Mouse (Mus musculus) layer of hippocampus, adult 18-20 months (tissue): Measurements from ENCODE around the gene Mboat2. TPM values are rescaled to one million over a fixed set of nuclear protein-coding genes. Genes with fewer than 3 reads are reported as not detected.

Experiments
- DNase-seq, 2 experiments: peaks; one replicate each; pipeline ENCODE4 v3.0.0; 2022; ENCODE audit warnings: low spot score in 2 of 2
- total RNA-seq, 2 experiments: library from RNA; stranded (reverse); gene quantifications; 2 replicates each; pipeline ENCODE4 v1.2.3; 2021

Mboat2 gene
- total RNA-seq, 2 experiments from 2014 or later = 83.9 to 88.1 TPM

- no peak for DNase-seq
These were observed 113.9 kb downstream of the Mboat2 start for GRCm38 (mm10) chr12:24944597-24944996.

DNA sequence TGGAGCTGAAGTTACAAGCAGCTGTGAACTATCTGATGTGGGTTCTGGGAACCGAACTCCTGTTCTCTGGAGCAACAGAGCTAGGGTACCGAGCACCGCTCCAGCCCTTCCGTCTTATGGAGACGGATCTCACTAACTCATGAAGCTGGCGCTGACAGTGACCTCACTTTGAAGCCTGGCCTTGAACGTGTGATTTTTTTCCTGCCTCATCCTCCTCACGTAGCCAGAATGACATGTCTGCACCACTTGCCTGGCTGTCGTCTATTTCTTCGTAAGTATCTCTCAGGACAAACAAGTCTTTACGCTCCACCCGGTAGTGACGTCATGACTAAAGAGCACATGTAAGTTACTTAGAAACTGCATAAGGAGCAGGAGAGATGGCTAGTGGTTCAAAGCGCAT lies 116.4 kb downstream of the Mboat2 start:
- no peak for DNase-seq

DNA sequence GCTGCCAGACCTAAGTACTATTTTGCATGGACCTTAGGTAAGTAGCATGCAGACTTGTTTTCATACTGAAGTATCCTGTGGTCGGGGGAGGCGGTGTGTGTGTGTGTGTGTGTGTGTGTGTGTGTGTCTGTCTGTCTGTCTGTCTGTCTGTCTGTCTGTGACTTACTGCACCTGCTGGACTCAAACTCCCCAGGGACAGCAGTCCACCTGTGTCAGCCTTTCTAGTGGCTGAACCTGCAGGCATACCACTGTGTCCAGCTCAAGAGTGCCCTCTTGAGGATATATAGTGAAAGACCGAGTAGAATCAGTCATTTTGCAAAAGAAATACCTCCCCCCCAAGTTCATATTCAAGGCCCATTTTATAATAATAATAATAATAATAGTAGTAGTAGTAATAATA lies 117.7 kb downstream of the Mboat2 start:
- DNase-seq = peak in 1 of 2 experiments; percentile 63

DNA sequence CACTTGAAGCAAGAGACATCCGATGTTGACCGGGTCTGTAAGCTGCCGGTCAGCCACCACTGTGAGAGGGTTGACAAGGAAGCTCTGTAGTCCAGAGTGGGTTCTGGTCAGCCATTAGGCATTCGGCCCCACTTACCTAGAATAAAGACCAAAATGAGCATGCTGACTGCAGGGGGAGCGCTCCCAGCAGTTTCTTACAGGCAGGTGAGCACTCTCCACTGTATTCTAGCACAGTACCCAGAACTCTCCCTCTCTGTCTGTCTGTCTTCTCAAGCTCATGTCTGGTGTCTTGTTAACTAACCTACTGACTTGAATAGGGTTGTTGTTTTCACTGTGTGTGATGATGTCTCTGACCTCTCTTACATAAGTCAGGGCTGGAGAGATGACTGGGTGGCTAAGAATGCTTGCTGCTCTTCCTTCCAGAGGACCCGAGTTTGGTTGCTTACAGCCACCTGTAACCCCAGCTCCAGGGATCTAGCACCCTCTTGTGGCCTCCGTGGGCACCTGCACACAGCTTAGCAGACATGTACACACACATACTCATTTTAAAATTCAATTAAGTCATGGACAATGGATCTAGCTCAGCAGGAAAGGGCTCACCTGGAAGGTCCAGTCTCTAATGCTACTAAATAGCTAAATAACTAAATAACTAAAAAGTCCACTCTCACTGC lies 119.8 kb downstream of the Mboat2 start:
- DNase-seq = no peak

DNA sequence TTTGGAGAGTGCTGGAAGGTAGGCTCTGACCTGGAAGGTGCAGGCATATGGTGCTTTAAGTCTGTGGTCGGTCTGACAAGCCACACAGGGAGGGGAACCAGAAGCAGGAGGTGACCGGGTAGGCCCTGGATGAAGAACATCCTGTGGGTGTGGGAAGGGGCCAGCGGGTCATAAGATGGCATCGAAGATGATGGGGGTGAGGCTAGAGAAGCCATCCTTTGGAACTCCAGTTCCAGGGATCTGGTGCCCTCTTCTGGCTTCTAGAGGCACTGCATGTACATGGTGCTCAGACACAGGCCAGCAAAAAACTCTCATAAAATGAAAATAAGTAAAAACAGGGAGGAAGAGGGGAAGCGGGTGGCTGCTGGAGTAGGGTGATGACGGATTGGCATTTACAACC lies 121.5 kb downstream of the Mboat2 start:
- peak in 1 of 2 experiments; percentile 70 for DNase-seq

DNA sequence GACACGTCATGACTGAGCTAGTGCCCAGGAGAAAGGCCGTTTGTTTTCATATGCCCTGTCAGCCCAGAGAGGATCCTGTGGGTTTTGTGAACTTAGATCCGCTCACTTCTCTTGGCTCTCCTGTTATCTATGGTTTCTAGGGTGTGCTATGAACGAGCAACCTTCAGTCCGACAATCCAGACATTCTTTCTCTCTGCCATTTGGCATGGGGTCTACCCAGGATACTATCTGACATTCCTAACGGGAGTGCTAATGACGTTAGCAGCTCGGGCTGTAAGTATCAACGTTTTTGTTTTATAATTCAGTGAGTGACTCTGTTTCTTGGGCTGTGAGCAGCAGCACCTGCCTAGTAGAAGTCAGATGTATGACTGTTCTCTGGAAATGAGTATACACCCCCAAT lies 124.5 kb downstream of the Mboat2 start:
- no peak for DNase-seq

DNA sequence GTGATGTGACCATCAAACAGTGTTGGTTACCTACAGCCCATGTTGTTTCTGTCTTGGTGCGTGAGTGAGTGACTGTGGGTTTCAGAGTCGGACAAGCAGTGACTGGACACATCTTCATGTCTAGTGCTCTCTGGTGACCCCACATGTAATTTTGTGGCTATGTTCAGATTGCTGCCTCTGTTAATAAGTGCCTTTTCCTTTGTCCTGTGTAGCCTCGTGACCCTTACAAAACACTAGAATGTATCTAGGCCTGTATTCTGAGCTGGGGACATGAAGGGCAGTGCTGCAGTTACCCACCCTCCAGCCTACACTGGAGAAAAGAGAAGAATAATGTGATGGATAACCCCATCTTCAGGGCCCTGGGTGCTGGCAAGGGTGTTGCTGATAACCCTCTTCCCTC lies 127.8 kb downstream of the Mboat2 start:
- no peak for DNase-seq

DNA sequence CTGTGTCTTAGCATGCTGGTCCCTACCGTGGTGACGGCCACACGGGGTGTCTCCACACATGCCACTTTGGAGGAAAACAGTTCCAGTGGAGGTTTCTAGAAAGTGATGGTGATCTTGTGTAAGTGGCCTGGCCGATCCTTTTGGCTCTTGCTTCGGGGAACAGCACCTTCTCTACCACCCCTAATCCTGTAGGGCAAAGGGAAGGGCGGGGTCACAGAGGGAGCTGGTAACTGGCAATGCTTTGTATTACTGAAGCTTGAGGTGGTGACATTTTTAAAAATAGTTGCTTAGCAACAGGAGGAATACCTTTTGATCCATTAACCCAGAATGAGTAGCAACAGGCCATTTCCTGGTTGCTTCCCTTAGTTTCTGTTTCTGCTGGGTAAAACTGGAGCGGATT lies 131.1 kb downstream of the Mboat2 start:
- no peak for DNase-seq

DNA sequence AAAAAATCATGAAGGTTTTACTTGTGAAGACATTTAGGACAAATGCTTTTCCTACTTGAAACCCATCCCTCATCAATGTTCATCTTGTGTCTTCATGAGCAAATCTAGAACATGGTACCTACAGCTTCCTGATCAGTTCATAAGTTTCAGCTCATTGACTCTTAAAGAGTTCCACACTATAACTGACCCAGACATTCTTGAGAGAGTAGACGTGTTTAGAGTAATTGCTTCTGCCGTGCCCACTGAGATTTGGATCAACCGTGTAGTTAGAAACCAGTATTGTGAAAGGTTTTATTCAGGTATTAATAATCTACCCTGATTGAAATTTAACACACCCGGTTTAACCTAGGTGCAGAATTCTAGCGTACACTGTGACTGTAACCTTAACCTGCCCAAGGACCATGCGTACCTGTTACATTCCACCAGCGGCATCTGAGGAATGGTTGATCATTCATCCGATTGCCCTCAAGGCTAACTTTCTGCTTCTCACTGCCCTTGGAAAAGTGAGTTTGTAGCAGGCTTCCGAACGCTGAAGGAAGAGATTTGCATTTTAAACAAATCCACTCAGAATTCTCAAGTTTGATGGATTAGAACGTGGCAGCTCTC lies 131.8 kb downstream of the Mboat2 start:
- DNase-seq = no peak

DNA sequence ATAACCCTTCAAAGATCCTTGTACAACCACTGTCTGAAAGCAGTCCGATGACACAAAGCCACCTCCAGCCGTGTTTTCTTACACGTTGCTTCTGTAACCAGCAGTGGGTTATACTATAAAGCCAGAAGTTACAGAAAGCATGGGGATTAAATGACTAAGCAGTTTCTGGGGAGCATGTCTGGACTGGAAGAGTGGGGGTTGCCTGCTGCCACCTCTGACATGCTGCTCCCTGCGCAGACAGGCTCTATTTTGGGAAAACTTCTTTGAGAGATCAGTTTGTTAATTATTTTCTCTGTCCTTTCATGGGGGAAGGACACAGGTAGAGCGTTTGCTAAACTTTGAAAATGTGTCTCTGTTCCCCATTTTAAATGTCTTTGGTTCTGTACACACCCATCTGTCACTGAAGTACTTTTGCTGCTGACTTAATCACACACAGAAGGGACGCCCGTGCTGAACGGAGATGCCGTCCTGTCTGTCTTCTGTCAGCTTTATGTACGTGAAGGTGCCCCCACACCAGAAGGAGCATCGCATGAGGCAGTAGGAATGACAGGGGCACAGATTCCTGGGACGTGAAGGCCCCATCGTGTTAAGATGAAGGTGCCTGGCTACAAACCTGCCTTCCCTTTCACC lies 132.8 kb downstream of the Mboat2 start:
- DNase-seq = peak in 1 of 2 experiments; percentile 67

DNA sequence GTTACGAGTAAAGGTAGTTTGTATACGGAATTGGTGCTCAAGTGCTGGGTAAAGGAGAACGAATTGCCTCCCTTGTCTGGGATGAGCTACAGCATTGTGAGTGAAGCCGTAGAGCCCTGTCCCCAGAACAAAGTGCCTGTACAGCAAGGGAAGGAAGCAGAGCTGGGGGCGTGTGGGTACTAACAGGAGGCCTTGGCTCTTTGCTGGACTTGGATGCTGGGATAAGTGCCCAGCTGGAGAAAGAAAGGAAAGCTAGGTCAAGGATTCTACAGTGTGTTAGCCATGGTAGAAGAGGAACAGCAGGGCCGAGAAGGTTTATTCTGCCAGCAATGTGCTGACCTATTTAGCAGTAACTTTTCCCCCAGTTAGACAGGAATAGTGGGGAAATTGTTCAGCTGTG lies 134.7 kb downstream of the Mboat2 start:
- DNase-seq = peak in 1 of 2 experiments; percentile 43

GRCm38 (mm10) chr12:24966046-24966445 lies 135.4 kb downstream of the Mboat2 start:
- DNase-seq = no peak

DNA sequence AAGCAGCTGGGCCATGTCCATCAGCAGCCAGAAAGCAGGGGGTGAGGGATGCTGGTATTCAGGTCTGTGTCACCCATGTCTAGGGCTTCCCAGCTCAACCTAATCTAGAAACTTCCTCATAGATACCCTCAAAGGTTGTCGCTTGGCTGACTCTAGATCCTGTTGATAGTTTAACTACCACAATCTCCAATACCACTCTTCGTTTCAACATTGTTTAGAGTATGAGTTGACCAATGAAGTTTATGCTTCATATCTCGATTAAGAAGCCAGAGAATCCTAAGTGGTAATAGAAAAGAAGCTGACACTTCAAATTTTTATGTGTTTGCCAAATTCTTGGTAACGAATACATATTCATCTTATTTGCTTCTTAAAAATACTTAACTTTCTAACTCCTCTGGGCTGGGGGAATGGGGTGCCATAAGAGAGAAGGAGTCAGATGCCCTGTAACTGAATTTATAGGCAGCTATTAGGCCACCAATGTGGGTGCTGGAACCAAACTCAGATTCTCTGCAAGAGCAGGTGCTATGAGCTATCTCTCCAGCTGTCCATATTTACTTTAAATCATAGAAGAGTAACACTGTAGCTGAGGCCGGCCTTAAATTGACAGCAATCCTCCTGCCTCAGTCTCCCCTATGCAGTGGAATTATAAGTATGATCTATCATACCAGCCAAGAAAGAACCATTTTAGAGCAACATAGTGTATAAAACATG lies 141.0 kb downstream of the Mboat2 start:
- no peak for DNase-seq

- no peak for DNase-seq
These were observed 142.0 kb downstream of the Mboat2 start for GRCm38 (mm10) chr12:24972371-24973350.

DNA sequence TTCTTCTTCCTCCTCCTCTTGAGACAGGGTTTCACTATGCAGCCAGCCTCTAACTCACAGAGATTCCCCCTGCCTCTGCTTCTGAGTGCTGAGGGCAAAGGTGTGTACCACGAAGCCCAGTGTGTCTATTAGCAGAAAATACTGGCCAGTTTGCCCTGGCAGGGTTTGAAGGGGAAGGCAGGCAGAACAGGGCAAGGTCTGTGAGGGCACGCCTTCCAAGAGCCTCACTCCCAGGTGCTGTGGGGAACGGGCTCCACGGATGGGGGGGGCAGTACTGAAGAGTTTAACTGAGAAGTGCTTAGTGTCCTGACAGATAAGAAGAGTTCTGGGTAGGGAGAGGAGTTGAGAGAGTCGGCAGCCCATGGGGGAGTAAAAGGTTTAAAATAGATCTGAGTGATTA lies 142.9 kb downstream of the Mboat2 start:
- DNase-seq = no peak

- peak; percentile 86 to 95 for DNase-seq
These were observed 143.9 kb downstream of the Mboat2 start, which contains the start of gene Kidins220 for GRCm38 (mm10) chr12:24974446-24975114. Gene Kidins220, plus strand, starts transcription at chr12:24974925.

DNA sequence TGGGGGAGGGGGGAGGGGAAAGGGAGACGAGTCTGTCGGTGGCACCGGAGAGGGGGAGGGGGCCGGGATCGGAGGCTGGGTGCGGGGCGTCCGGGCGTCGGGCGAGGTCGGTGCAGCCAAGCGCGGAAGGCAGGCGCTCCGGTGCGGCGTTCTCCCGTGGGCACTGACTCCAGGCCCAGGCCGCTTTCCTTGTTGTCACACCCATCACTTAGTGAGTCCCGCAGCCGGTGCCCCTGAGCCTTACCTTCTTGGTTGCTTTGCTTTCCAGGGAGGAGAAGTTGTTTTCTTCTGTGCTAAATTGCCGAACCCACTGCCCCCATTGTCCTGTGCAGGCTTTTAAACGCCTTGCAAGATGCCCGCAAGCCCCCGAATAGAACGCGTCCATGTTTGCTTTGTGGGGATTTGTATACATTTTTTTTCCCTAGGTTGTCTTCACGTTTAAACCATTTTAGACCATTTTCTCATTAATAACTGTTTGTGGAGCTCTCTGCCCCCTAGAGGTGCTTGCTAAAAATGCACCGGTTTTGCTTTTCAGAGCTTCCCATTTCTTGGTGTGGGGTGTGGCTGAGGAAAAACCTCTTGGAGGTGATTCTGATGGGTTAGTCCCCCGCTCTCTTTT lies 144.5 kb downstream of the Mboat2 start:
- DNase-seq = peak; percentile 61 to 89

- peak in 1 of 2 experiments; percentile 54 for DNase-seq
These were observed 154.5 kb downstream of the Mboat2 start for GRCm38 (mm10) chr12:24985226-24985625.

GRCm38 (mm10) chr12:24995350-24995749 lies 164.7 kb downstream of the Mboat2 start:
- DNase-seq = no peak

- no peak for DNase-seq
These were observed 174.7 kb downstream of the Mboat2 start for GRCm38 (mm10) chr12:25005350-25005749.
